Mouse (Mus musculus) midbrain, postnatal 0 days (tissue): ENCODE results near the gene Slc27a1. TPM values are rescaled to one million over a fixed set of nuclear protein-coding genes. Genes with fewer than 3 reads are reported as not detected.
A peak's percentile ranks its signal among the peaks of the same experiment; 100 is the strongest.

Source experiments
- ATAC-seq: fragments of 200-750 bp; cut with Nextera tagmentation; 2 replicates; pipeline ENCODE4 v1.8.0; 2017; ENCODE audit warnings: moderate number of reproducible peaks, mild to moderate bottlenecking, moderate TSS enrichment, moderate library complexity; ENCODE audit not compliant: low FRiP score
- DNase-seq: peaks from one replicate; pipeline ENCODE4 v3.0.0-alpha.2; 2015; ENCODE audit warnings: low spot score
- H3K27ac ChIP-seq: fragments of 300-500 bp; sonication (generic); 2 replicates; pipeline ENCODE4 v1.5.1; 2014; ENCODE audit warnings: low read depth, mild to moderate bottlenecking, low read length, mixed read lengths
- H3K27me3 ChIP-seq: fragments of 300-500 bp; sonication (generic); 2 replicates; pipeline ENCODE4 v1.6.1; 2014; ENCODE audit warnings: low read length, control low read depth, mixed read lengths; ENCODE audit not compliant: insufficient read depth
- H3K36me3 ChIP-seq: fragments of 300-500 bp; sonication (generic); 2 replicates; pipeline ENCODE4 v1.6.1; 2014; ENCODE audit warnings: low read length, control low read depth, mixed read lengths; ENCODE audit not compliant: insufficient read depth
- H3K4me1 ChIP-seq: fragments of 300-500 bp; sonication (generic); 2 replicates; pipeline ENCODE4 v1.6.1; 2014; ENCODE audit warnings: mild to moderate bottlenecking, control low read depth, antibody characterized with exemption, low read length, mixed read lengths; ENCODE audit not compliant: insufficient read depth
- H3K4me2 ChIP-seq: fragments of 300-500 bp; sonication (generic); 2 replicates; pipeline ENCODE4 v1.6.1; 2014; ENCODE audit warnings: low read depth, mild to moderate bottlenecking, low read length, mixed read lengths; ENCODE audit not compliant: poor library complexity, severe bottlenecking
- H3K4me3 ChIP-seq: fragments of 300-500 bp; sonication (generic); 2 replicates; pipeline ENCODE4 v1.5.1; 2014; ENCODE audit warnings: low read depth, mild to moderate bottlenecking, low read length, moderate library complexity
- H3K9ac ChIP-seq: fragments of 300-500 bp; sonication (generic); replicated peaks from 2 replicates; pipeline ENCODE4 v1.6.1; 2014; ENCODE audit warnings: mild to moderate bottlenecking, low read length, moderate library complexity, mixed read lengths; ENCODE audit not compliant: poor library complexity, severe bottlenecking
- H3K9me3 ChIP-seq: fragments of 300-500 bp; sonication (generic); 2 replicates; pipeline ENCODE4 v1.6.1; 2016; ENCODE audit warnings: low read length, control low read depth
- CTCF ChIP-seq: IDR thresholded peaks from 2 replicates; pipeline ENCODE4 v1.5.1; 2016; ENCODE audit warnings: antibody characterized with exemption, mild to moderate bottlenecking
- WGBS: fragments of 180-500 bp; shearing (Covaris S2); extraction: QIAGEN DNeasy Blood & Tissue Kit; methylation state at CpG from one replicate; pipeline ENCODE4 v1.1.7; 2014; 5-methylcytosine and 5-hydroxymethylcytosine counted together
- polyA plus RNA-seq: library from polyadenylated mRNA; unstranded; fragments of >200 nt; fragmentation: Nextera tagmentation; extraction: Ambion mirVana; gene quantifications from 2 replicates; pipeline ENCODE4 v1.2.1, GENCODE M21; 2015
- total RNA-seq: library from RNA; depleted of rRNA; stranded (reverse); fragments of >200 nt; gene quantifications from 2 replicates; pipeline ENCODE4 v1.2.3, GENCODE M21; 2014

The Slc27a1 gene
- total and polyA plus RNA-seq, 2 experiments from 2014 or later, result 99.7 to 160 TPM

DNA sequence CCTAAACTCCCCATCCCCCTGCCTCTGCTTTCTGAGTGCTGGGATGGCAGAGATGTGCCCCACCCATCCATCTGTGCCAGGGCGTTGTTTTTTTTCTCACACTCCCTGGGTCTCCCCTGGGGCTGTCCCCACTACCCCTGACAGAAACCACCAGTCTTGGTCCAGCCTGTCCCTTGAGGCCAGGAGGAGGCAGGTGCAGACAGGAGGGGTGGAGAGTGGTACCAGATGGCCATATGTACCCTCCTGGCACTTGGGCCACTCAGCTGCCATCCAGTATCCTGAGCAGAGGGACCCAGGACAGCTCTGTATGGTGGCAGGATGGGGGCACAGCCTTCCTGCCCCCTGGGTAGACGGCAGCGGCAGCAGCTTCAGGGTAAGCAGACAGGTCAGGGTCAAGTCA lies 28.8 kb downstream of the Slc27a1 start, which contains the start of gene Fam129c:
Gene Fam129c (plus strand): TSS at position 198 of the 400 bp plus-strand sequence.
- no peak within 1 kb of the TSS for H3K4me2 ChIP-seq
- no peak within 1 kb of the TSS for H3K9ac ChIP-seq
- H3K36me3 ChIP-seq, result 0 out of 2 replicates have a peak, but pooled peaks cover 3% of the 10 kb centered on the region
- DNase-seq (no peak), ATAC-seq (no peak)
- no peaks in the 10 kb centered on the region for H3K9me3 ChIP-seq
- no peak within 1 kb of the TSS for H3K4me3 ChIP-seq
- peaks cover 9% of the 10 kb centered on the region for H3K4me1 ChIP-seq
- H3K27ac ChIP-seq, result no peak within 1 kb of the TSS
- peaks cover 9% of the 10 kb centered on the region for H3K27me3 ChIP-seq
- WGBS, result 73% methylated on average over 3 of the region's 3 CpGs
- TF ChIP-seq CTCF, result no peak

DNA sequence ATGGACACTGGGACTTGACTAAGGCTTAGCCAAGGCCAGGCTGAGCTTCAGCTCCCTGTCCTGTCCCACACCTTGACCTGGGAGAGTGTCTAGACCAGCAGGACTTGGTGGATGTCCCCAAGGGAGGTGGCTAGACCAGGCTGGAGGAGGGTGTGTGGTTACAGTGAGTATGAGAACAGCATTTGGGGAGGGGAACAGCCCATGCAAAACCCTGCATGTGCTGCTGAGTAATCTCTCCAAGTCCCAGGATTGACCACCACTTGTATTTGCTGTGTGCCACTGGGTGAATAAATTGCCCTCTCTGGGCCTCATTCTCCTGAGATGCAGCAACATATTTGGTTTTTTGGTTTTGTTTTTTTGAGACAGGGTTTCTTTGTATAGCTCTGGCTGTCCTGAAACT lies 29.7 kb downstream of the Slc27a1 start:
- ATAC-seq (no peak), DNase-seq (no peak)
- no peak overlapping the region for H3K4me2 ChIP-seq
- no peaks in the 10 kb centered on the region for H3K9me3 ChIP-seq
- no peak for TF ChIP-seq CTCF
- 0 out of 2 replicates have a peak, but pooled peaks cover 4% of the 10 kb centered on the region for H3K4me1 ChIP-seq
- no peak overlapping the region for H3K9ac ChIP-seq
- H3K36me3 ChIP-seq, result 0 out of 2 replicates have a peak, but pooled peaks cover 3% of the 10 kb centered on the region
- H3K27ac ChIP-seq, result no peak overlapping the region
- H3K4me3 ChIP-seq, result no peak overlapping the region
- H3K27me3 ChIP-seq, result peaks cover 11% of the 10 kb centered on the region

DNA sequence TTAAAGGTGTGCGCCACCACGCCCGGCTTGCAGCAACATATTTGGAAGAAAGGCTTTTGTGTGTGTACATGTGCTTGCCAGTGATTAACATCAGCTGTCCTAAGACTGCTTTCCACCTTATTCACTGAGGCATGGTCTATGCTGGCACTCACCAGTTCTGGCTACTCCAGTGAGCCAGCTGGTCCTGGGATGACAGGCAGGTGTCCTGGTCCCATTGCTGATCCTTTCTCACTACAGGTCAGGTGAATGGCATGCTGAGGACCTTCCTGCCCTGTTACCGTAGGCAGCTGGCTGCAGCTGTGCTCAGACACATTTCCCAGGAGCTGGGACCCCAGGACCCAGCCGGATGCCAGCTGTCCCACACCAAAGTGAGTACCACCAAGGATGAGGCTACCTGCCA lies 30.2 kb downstream of the Slc27a1 start:
- TF ChIP-seq CTCF, result no peak
- no peak overlapping the region for H3K27ac ChIP-seq
- ATAC-seq (no peak), DNase-seq (no peak)
- H3K9me3 ChIP-seq, result no peaks in the 10 kb centered on the region
- H3K4me3 ChIP-seq, result no peak overlapping the region
- peaks cover 15% of the 10 kb centered on the region for H3K27me3 ChIP-seq
- 91% methylated on average over 5 of the region's 5 CpGs for WGBS
- no peak overlapping the region for H3K9ac ChIP-seq
- H3K4me1 ChIP-seq, result 0 out of 2 replicates have a peak, but pooled peaks cover 4% of the 10 kb centered on the region
- 0 out of 2 replicates have a peak, but pooled peaks cover 3% of the 10 kb centered on the region for H3K36me3 ChIP-seq
- no peak overlapping the region for H3K4me2 ChIP-seq

DNA sequence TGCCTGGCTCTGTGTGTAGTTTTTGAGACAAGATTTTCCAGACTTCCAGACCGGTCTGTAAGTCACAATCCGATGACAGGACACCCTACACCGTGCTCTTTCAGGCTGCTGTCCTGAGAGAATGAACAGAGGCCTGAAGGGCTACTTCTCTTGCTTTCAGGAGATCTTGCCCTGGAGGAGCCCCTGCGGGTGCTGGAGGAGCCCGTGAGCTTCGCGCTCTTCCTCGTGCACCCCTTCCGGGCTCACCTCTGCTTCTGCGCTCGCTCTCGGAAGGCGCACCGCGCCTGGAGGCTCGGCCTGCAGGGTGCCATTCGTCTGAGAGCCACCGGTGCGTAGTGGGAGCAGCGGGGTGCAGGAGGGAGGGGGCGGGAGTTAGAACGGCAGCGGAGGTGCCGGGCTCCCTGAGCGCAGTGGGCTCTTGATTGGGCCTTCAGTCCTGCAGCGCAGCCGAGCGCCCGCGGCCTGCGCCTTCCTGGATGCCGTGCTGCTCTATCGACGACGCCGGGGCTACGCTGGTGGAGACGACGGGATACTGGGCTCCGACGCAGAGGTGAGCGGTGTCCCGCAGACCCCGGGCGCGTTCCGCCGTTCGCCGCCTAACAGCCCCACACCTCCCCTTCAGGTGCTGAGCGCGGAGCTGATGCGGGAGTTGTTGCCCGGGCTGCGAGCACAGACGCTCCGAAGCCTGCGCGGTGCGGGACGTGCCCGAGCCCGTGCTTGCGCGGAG lies 33.4 kb downstream of the Slc27a1 start:
- Histone ChIP-seq H3K4me3 (peak overlapping the region; percentile 36), H3K9ac (peak overlapping the region; percentile 20), H3K4me1 (0 out of 2 replicates have a peak, but pooled peaks cover 4% of the 10 kb centered on the region), H3K4me2 (peak overlapping the region; percentile 46), H3K27ac (no peak overlapping the region; the same call in 1 of the 2 replicates), H3K27me3 (peaks cover 18% of the 10 kb centered on the region), H3K36me3 (0 out of 2 replicates have a peak, but pooled peaks cover 5% of the 10 kb centered on the region), H3K9me3 (no peaks in the 10 kb centered on the region)
- WGBS, result 4% methylated on average over 65 of the region's 65 CpGs
- TF ChIP-seq CTCF, result no peak
- DNase-seq (no peak), ATAC-seq (peak; percentile 21)

DNA sequence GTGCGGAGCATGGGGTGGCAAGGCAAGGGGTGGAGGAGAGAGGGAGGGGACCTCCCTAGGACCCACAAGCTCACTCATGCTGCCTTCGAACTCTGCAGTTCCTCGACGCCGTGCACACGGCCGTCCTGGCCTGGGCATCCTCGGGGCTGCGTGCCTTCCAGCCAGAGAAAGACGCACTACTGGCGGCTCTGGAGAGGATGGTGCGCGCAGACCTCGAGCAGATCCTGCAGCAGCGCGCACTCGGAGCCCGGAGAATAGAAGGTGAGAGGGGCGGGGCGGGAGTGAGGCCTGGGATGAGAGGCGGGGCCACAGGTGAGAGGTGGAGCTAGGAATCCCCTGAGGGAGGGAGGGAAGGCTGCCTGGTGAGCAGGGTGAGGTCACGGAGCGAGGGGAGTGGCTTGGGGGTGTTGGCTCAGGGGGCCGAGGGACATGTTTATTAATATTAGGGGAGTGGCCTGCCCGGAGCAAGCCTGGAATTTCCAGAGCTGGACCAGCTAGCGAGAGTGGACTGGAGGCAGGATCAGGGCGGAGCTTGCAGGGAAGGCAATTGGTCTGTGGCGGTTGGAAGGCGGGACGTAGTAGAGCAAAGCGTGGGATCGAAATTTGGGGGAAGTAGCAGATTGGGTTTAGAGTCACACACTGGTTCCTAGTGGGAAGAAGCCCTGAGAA lies 34.1 kb downstream of the Slc27a1 start:
- WGBS, result 2% methylated on average over 32 of the region's 32 CpGs
- DNase-seq, result peak; percentile 66
- Histone ChIP-seq H3K27me3 (peaks cover 18% of the 10 kb centered on the region), H3K4me1 (0 out of 2 replicates have a peak, but pooled peaks cover 4% of the 10 kb centered on the region), H3K27ac (no peak overlapping the region; the same call in 1 of the 2 replicates), H3K9me3 (no peaks in the 10 kb centered on the region), H3K9ac (peak overlapping the region; percentile 20; the same call in 1 of the 2 replicates), H3K4me3 (peak overlapping the region; percentile 36), H3K4me2 (peak overlapping the region; percentile 46), H3K36me3 (0 out of 2 replicates have a peak, but pooled peaks cover 5% of the 10 kb centered on the region)
- ATAC-seq, result peak; percentile 71
- no peak for TF ChIP-seq CTCF
